Mouse (Mus musculus): ENCODE data around the gene Dgat2.

GRCm38 (mm10) chr7:99188630-99189029 lies 6.1 kb upstream of the Dgat2 start:
- TF ChIP-seq CTCF (IDR thresholded peaks at IDR 0.05; ENCODE audit: control insufficient read depth, insufficient read depth, low read length) (no peak), POLR2A (IDR thresholded peaks at IDR 0.05; ENCODE audit: borderline replicate concordance, control insufficient read depth, low read depth, low read length) (no peak)

Data from bone marrow, adult 2 months (tissue).